Mouse (Mus musculus) urinary bladder, postnatal 36 days (tissue): Measurements from ENCODE around the gene 2210011C24Rik.
A peak's percentile ranks its signal among the peaks of the same experiment; 100 is the strongest.

Source experiments
- DNase-seq, 2 experiments: peaks; one replicate each; pipeline ENCODE4 v3.0.0; 2022; ENCODE audit warnings: low spot score in 2 of 2, mixed read lengths in 1 of 2

Gene 2210011C24Rik

DNA sequence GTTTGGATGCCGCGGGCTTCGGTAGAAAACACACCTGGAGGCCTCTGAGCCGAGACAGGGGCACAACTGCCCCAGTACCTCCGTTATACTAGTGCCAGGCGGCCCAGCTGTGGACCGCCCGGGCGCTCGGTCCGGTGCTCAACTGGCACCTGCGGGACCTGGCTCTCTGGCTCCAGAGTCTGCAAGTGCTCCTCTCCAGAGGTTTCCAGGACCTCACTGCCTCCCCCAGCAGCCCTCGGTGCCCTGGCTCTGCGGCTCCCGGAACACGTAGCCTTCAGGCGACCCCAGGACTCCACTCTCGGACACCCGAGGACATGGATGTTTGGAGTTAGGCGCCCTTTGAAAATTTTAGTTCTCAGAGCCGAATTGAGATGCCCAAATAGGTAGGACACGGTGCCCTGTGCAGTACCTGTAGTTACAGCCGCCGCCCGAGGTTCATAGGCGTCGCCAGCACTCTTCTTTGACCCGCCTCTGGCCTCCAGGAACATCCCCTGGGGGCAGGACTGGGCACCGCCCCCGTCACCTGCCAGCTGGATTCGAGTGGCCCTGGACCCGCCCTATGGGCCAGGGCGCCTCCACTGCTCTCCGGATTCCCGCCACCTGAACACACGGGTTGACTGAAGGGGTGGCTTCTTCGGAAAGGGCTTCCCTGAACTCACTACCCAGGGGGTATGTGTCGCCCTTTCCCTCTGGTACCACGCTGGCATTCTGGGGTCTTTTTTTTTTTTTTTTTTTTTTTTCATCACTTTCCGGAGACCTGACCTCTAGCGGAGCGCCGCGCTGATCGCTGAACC, at the start of gene 2210011C24Rik:
Gene 2210011C24Rik, minus strand, starts transcription at position 467 of the 794 bp plus-strand sequence.
- DNase-seq = no peak

DNA sequence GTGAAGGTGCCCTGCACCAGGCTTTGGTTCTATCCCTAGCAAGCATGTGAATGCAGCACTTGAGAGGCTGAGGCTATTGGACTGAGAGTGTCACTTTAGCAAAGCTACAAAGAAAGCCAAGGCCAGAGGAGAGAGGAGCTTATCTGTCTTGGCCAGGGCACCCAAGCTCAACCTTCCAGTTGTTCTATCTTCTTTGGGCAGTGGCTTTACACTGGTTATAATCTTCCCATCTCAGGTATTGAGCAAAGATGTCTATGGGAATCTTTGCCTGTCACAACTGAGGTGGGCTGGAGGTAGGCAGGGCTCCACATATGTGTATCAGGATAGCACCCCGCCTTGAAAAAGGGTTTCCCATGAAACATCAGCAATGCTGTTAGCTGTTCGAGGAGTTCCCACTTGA, 48.3 kb upstream of the 2210011C24Rik start:
- DNase-seq = no peak

DNA sequence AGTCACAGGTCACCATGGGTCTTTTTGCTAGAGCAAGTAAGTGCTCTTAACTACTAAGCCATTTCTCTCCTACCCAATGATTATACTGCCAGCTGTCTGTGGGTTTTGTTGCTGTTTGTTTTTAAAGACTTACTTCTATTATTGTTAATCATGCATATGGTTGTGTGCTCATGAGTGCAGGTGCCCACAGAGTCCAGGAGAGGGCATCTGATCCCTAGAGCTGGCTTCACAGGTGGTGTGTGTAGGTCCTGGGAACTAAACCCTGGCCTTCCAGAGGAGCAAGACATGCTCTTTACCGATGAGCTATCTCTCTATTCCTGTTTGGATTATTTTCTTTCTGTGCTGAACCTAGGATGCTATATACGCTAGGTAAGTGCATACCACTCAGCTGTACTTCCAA, 47.3 kb upstream of the 2210011C24Rik start:
- DNase-seq = no peak

DNA sequence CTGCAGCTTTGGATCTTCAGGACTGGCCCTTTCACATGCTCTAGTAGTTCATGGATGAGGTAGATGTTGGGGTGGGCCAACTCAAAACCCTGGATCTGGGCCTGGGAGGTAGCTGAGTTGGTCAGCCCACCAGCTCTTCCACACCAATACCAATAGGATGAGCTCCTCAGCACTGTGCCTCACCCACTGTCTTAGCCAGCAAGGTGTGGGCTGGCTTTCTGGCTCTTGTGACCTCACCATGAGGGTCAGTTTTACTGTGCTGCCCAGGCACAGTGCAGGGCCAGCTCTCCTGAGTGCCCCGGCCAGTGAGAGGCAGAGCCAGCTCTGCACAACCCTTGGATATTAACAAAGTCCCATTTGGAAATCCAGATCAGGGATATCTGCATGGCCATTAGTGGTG, 45.9 kb upstream of the 2210011C24Rik start:
- DNase-seq = no peak

DNA sequence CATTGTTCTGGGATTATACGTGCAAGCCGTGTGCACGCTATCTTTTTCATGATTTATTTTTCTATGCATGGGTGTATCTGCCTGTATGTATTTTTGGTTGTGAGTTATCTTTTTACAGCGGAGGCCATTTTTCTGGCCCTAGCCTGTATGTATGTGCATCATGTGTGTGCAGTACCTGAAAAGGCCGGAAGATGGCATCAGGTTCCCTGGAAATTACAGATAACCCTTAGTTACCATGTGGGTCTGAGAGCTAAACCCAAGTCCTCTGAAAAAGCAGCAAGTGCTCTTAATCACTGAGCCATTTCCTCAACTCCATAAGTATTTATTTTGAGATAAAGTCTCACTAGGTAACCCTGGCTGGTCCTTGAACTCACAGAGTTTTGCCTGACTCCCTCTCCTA, 41.3 kb upstream of the 2210011C24Rik start:
- no peak for DNase-seq

DNA sequence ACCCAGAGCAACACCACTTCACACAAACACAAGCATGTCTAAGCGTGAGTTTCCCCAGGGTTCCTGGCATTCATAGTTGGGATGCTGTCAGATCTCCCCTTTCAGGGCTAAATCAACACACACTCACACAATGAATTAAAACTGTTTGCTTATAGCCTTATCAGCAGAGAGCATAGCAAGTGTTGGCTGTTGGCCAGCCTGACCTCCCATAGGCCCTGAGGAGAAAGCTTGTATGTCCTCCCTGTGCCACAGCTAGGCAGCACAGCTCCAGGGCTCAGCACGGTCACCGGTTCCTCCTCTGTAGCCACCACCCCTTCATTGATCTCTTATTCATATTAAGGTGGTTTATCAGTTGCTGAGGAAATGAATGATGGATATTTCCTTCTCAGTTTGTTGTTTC, 40.8 kb upstream of the 2210011C24Rik start:
- peak in 1 of 2 experiments; percentile 49 for DNase-seq

DNA sequence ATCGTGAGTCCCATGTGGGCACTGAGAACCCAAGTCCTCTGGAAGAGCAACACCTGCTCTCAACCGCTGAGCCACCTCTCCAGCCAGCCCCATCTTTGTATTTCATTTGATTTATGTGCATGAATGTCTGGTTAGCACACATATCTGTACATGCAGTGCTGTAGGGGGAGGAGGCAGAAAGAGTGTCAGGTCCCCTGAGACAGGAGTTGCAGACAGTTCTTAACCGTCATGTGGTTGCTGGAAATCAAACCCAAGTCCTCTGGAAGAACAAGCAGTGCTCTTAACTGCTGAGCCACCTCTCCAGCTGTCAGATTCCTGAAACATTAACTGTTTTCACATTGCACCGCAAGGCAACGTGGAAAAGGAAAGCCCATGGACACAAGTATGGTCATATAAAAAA, 36.2 kb upstream of the 2210011C24Rik start:
- DNase-seq = no peak

DNA sequence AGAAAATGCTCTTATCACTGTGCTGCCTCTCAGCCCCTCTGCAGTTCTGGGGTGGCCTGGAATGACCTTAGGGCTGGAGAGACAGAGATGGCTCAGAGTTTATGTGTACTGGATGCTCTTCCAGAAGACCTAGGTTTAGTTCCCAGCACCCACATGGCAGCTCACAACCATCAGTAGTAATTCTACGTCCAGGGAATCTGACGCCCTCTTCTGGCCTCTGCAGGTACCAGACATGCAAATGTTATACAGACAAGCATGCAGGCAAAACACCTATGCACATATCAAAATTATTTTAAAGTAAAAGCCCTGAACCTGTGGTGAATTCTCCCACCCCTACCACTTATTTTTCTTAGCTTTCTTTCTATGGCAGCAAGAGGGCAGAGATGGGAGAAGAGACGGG, 34.5 kb upstream of the 2210011C24Rik start:
- no peak for DNase-seq

DNA sequence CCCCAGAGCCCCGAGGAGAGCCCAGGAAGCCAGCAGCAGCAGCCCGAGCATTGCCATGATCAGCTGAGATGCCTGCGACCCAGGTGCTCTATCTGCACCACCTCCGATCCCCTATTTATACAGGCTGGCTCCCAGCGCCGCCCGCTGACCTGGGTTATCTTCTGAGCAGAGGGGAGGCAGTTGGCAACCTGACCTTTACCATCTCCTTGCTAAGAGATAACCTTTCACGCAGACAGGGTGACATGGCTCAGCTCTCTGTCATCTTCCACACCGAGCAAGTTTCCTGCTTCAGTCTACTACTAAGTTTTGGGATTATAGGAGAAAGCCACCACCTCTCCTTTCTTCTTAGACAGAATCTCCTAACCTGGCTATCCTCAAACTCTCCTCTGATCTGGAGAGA, 32.9 kb upstream of the 2210011C24Rik start, which contains the start of gene Rln3:
Gene Rln3, minus strand, starts transcription at position 101 of the 400 bp plus-strand sequence.
- DNase-seq = no peak

DNA sequence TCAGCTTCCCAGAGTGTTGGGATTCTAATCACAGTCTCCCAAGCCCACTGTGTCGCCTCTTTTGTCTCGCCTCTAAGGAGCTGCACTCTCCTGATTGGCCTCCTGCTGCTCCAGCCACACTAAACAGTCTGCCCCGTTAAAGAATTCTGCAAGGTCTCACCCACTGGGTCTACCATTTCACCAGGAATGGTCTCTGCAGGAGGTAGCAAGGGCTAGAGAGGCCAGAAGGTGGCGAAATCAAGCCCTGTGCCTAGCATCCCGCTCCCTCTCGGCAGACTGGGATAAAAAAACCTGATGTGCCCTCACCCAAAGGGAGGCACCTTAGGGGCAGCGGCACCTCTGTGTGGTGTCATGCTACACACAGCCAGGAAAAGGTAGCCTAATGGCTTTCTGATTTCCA, 32.1 kb upstream of the 2210011C24Rik start:
- no peak for DNase-seq

DNA sequence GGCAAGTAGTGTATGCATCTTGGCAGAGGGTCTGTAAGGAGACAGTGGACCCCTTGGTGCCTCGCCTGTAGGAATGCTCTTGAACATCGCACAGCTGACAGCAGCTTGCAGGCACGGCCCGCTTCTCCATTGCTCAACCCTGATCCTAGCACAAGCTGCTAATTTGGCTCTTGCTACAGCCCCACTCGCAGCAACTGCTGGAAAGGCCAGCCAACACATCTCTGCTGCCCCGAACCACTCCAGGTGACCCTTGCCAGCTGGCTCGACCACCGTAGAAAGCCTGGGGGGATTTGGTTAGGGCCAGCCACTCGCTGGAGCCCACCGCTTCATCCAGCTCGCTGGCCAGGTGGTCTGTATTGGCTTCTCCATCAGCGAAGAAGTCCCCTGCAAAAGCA, 31.0 kb upstream of the 2210011C24Rik start:
- DNase-seq = no peak

DNA sequence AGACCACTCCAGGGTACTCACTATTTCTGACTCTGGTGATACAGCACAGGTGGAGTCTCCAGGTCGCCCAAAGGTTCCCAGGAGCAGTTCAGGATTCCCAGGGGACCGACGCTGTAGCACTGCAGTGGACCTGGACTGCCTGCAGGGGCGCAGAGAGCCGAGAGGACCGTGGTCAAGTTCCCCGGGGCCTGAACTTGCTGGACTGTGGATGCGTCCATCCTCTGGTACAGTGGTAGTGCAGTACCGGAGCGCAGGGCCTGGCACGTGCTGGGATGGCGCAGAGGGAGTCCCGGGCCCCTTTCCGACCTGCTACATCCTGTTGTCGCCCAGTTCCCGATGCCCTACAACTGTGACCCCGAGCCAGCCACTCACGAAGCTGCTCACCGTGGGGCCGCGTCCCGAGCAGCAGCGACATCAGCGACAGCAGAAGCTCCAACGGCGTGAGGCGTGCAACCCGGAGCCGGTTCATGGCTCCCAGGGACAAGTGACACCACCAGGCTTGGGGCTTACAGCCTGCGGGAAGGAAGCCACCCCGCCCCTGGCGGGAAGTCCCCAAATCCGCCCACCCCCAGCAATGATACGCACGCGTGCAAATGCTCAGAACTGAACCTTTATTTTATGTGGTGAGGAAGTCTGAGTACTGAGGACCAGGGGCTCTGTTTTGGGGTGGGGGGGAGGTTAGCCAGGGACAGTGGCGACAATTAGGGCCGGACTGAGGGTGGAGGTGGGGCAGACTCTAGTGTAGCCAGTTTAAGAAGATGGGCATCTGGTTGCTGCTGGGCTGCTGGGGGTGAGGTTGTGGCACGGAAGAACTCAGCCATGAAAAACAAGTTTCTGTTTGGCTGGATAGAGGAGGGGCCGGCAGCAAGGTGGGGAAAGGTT, 30.3 kb upstream of the 2210011C24Rik start, which contains the start of gene Il27ra:
Gene Il27ra, minus strand, starts transcription at position 524 of the 882 bp plus-strand sequence.
- peak; percentile 41 to 66 for DNase-seq

DNA sequence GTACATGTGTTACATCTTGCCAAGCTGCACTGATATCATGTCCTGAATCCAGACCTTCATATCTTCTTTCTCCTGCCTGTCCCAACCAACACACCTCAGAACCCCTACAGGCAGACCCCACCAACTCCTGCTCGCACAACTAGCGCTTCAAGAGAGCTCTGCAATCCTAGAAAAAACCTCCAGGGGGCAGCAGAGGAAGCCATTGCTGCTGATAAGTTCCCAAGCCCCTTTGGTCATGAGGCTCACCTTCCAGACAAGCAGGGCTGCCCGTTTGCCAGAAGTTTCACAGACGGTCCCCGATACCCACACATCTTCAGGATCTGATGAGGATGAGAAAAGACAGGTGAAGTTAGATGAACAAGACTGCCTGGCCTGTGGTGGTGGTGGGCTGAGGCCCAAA, 27.1 kb upstream of the 2210011C24Rik start:
- DNase-seq = peak; percentile 48 to 64

DNA sequence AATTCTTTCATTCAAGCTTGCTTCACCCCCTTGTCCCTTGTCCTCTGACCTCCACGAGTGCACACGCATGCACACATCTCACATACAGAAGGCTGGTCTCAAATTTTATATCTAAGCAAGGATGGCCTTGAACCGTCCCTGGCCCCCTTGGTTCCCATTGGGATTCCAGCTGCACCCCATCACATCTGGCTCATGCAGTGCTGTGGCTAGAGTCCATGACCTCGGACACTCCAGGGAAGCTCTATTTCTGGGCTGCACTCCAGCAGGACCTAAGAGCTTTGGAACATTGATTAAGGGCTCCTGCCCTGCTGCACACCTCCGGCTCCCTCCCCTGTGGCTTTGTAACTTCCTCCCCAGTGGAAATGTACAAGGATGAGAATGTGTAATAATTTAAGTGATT, 26.0 kb upstream of the 2210011C24Rik start:
- DNase-seq = peak in 1 of 2 experiments; percentile 20

DNA sequence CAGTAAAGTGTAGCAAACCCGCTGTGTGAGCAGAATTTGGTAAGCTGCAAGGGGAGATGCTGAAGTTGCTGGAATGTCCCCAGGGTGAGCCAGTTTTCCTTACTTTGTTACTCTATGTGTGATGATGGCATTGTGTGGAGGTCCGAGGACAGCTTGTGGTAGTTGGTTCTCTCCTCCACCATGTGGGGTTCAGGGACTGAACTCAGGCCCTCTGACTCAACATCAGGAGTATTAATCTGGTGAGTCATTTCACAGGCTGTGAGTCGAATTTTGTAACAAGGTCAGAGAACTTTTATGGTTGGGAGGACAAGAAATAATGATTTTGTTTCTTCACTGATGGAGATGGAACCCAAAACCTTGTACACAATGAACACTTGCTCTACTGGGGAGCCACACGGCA, 20.8 kb upstream of the 2210011C24Rik start:
- no peak for DNase-seq

DNA sequence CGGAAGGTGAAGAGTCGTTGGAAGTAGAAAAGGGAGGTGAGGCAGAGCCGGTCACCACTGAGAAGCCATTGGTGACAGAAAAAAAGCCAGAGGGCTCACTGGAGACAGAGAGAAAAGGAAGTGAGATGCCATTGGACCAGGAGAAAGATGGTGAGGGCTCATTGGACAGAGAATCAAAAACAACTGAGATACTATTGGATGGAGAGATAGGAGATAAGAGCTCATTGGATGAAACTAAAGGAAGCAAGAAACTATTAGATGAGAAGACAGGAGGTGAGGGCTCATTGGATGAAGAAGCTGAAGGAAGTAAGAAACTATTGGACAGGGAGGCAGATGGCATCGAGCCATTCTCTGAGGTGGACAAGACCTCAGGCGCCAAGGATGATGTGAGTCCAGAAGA, 17.3 kb upstream of the 2210011C24Rik start:
- no peak for DNase-seq

DNA sequence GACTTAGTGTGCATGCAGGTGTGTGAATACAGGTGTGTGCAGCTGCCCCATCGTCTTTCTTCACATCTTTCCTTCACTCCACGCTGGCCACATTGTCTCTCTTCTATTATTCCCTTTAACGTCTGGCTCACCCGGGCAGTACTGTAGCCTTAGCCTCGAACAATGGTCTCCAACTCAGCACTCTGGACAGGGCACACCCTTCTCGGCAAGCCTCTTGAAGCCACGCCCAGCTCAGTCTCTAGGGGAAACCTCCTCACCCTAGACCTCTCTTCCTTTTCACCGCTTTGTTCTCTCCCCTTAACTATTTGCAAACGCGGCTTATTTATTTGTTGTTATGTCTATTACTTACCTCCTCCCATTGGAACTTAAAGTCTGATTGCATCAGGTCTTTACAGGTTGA, 15.5 kb upstream of the 2210011C24Rik start:
- DNase-seq = no peak

DNA sequence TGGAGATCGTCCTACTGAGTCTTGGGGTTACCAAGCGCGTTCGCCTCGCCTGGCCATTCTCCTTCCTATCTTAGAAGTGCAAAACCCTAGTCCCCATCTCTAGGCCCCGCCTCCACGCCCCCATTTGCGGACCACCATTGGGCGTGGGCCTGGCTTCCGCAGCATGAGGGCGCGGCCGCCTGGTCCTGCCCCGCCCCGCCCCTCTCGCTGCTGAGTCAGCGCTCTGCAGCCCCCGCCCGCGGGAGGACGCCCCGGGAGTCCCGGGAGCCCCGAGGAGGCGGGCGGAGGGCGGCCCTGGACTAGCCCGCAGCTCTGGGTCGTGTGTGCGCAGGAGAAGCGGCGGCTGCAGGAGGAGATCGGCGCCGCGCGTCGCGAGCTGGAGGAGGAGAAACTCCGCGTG, 13.9 kb upstream of the 2210011C24Rik start:
- no peak for DNase-seq

DNA sequence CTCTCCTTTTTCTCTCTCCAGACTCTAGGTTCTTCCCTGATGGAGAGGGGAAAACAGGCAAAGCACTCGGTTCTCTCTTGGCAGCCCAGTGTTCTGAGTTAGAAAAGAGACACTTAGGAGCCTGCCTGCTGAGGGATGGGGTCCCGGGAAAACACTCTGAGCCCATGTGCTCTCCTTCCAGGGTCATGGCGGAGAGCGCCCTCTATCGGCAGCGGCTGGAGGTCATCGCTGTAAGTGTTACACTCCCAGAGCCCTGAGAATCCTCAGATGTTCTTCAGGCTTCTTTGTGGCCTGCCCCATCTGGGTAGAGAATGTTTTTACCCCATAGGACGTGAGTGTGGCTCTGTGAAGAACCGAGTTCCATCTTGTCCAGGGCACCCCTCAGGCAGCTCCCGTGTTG, 12.2 kb upstream of the 2210011C24Rik start:
- no peak for DNase-seq

DNA sequence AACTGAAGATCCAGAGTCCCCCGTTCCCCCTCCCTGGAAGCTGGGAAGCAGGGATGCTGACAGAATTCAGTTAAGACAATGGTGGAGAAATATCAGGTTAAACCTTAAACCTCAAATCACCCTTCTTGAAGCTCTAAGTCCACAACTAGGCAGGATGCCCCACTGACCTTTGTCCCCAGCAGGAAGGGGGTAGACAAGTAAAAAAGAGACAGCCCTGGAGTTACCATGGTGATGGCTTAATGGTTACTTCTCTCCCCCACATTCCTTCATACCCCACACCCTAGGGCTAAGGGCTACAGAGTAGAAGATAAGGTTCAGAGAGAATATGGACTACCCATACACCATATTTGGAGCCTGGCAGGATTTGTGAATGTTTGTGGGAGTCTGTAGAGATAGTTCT, 11.7 kb upstream of the 2210011C24Rik start:
- DNase-seq = no peak

DNA sequence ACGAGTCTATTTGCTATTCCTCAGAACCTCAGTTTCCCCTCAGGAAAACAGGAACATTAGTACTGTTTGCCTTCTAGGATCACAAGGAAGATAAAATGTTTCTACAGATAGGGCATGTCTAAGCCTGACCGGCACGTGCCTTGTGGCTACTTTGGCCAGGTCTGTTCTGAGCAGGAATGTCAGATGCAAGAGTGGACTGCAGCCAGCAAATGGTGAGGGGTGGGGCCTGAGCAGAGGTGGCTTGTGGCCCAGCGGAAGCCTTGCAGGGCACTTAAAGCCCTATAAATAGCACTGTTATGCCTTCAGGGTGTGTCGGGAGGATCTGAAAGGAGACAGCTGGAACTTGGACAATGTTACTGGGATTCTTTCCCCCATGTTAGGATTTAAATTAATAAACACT, 11.1 kb upstream of the 2210011C24Rik start:
- peak; percentile 57 to 75 for DNase-seq

DNA sequence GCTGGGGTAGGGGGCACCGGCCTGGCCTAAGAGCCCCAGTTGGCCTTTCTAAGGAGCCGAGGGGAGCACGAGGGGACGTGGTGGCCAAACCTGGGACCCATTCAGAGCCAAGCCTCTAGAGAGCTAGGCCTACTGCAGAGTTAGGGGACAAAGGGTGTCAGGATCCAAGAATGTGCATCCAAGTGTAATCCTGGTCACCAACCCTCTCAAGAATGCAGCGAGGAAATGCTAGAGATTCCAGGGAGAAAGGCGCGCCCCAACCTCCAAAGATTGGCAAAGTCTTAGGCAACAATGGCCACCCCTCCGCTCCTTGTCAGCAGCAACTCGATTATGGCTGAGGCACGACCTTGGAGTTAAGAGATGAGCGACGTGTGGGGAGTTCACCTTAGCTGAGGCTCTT, 9.6 kb upstream of the 2210011C24Rik start:
- no peak for DNase-seq

DNA sequence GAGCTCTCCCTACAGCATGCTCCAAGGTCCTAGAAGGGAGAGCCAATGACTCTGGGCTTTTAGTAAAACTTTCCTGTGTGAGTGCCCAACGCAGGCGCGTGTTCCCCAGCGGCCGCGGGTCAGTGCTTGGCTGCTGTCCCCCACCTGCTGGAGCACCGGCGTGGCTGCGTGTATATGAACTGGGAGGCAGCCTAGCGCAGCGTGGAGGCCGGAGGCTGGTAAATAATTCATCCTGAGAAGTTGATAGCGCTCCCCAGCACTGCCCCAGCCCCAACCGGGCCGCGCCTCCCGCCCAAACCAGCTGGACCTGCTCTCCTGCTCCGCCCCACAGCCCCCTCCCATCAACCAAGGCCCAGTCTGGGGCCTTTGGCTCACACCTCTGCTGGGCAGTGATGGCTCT, 9.1 kb upstream of the 2210011C24Rik start, which contains the start of gene Palm3:
Gene Palm3, plus strand, starts transcription at position 376 of the 400 bp plus-strand sequence.
- no peak for DNase-seq
